Mouse (Mus musculus) embryo, embryonic 11.5 days (tissue): ENCODE data around the gene Klf5.

ENCODE experiments used
- DNase-seq: peaks from one replicate; pipeline ENCODE4 v3.0.0-alpha.2; 2012; ENCODE audit warnings: low read depth, low spot score

Klf5 gene

GRCm38 (mm10) chr14:99309606-99310005, 11.1 kb downstream of the Klf5 start:
- no peak for DNase-seq

- DNase-seq, result no peak
Measured at GRCm38 (mm10) chr14:99310358-99310757, 11.9 kb downstream of the Klf5 start.

GRCm38 (mm10) chr14:99313062-99313461, 14.6 kb downstream of the Klf5 start:
- no peak for DNase-seq

- no peak for DNase-seq
Measured at GRCm38 (mm10) chr14:99316275-99316674, 17.8 kb downstream of the Klf5 start.

- DNase-seq, result no peak
Measured at GRCm38 (mm10) chr14:99320736-99321135, 22.2 kb downstream of the Klf5 start.

- DNase-seq, result no peak
Measured at GRCm38 (mm10) chr14:99323376-99323775, 24.9 kb downstream of the Klf5 start.

GRCm38 (mm10) chr14:99324523-99324922, 26.0 kb downstream of the Klf5 start:
- no peak for DNase-seq

- DNase-seq, result no peak
Measured at GRCm38 (mm10) chr14:99325597-99326472, 27.3 kb downstream of the Klf5 start.

GRCm38 (mm10) chr14:99336598-99336997, 38.1 kb downstream of the Klf5 start:
- DNase-seq, result no peak

GRCm38 (mm10) chr14:99339021-99339420, 40.5 kb downstream of the Klf5 start:
- no peak for DNase-seq

GRCm38 (mm10) chr14:99339681-99340522, 41.4 kb downstream of the Klf5 start:
- no peak for DNase-seq

GRCm38 (mm10) chr14:99340703-99341102, 42.2 kb downstream of the Klf5 start:
- DNase-seq, result no peak

- DNase-seq, result no peak
Measured at GRCm38 (mm10) chr14:99348175-99348764, 49.8 kb downstream of the Klf5 start.

GRCm38 (mm10) chr14:99349606-99350005, 51.1 kb downstream of the Klf5 start:
- no peak for DNase-seq

- DNase-seq, result no peak
Measured at GRCm38 (mm10) chr14:99352989-99353388, 54.5 kb downstream of the Klf5 start.

GRCm38 (mm10) chr14:99354046-99354445, 55.6 kb downstream of the Klf5 start:
- DNase-seq, result no peak

- no peak for DNase-seq
Measured at GRCm38 (mm10) chr14:99354761-99355609, 56.5 kb downstream of the Klf5 start.

GRCm38 (mm10) chr14:99355610-99355870, 57.0 kb downstream of the Klf5 start:
- no peak for DNase-seq

GRCm38 (mm10) chr14:99362956-99363355, 64.5 kb downstream of the Klf5 start:
- no peak for DNase-seq

GRCm38 (mm10) chr14:99364007-99364784, 65.7 kb downstream of the Klf5 start:
- DNase-seq, result no peak
